Mouse (Mus musculus) ES-E14 (cell line): ENCODE measurements around the gene Naga.

ENCODE experiments used
- CHD2 ChIP-seq: IDR thresholded peaks from 2 replicates; pipeline ENCODE4 v1.6.1; 2014; ENCODE audit warnings: mild to moderate bottlenecking, low read depth, low read length, inconsistent platforms
- HCFC1 ChIP-seq: IDR thresholded peaks from 2 replicates; pipeline ENCODE4 v1.6.1; 2012; ENCODE audit warnings: low read length, inconsistent platforms, borderline replicate concordance; ENCODE audit not compliant: insufficient read depth
- MAFK ChIP-seq: IDR thresholded peaks from 2 replicates; pipeline ENCODE4 v1.6.1; 2014; ENCODE audit warnings: mild to moderate bottlenecking, low read depth, low read length, inconsistent platforms; ENCODE audit not compliant: insufficient read depth
- ZC3H11A ChIP-seq: IDR thresholded peaks from 2 replicates; pipeline ENCODE4 v1.6.1; 2012; ENCODE audit warnings: low read depth, mild to moderate bottlenecking, inconsistent platforms, low read length, borderline replicate concordance
- ZNF384 ChIP-seq: IDR thresholded peaks from 2 replicates; pipeline ENCODE4 v1.6.1; 2012; ENCODE audit warnings: low read depth, low read length, inconsistent platforms

GRCm38 (mm10) chr15:82338593-82339112 is at the start of gene Naga, which contains the start of the genes Pheta2 and Smdt1:
- TF ChIP-seq HCFC1 (no peak), CHD2 (no peak), ZNF384 (no peak), ZC3H11A (no peak), MAFK (no peak)
